Mouse (Mus musculus): ENCODE measurements around the gene Commd2. TPM values are rescaled to one million over a fixed set of nuclear protein-coding genes. Genes with fewer than 3 reads are reported as not detected.
A peak's percentile ranks its signal among the peaks of the same experiment; 100 is the strongest.

The Commd2 gene
- total RNA-seq (2021): 10 to 100 TPM; 11.0 to 12.3 TPM
- long read RNA-seq, experiment 1, transcript Commd2-202 (5 exons, 2,992 nt): major isoform, 14 of 24 reads
- long read RNA-seq, experiment 1, partial matches to known transcripts: 8 of 24 reads
- long read RNA-seq, experiment 1, other reads (novel, unspliced or antisense): 1 of 24 reads
- long read RNA-seq, experiment 2, transcript Commd2-202 (5 exons, 2,992 nt): major isoform, 13 of 18 reads
- long read RNA-seq, experiment 2, partial matches to known transcripts: 2 of 18 reads
- long read RNA-seq, experiment 2, other reads (novel, unspliced or antisense): 1 of 18 reads

- intact Hi-C loops (cut with DNase I; ENCODE audit: low total_unique reads): no loop called here
- peak; percentile 87 for DNase-seq
These were observed at the start of gene Commd2 for GRCm38 (mm10) chr3:57651231-57651864. Gene Commd2, minus strand, starts transcription at chr3:57651715.

GRCm38 (mm10) chr3:57696779-57697178 lies 45.3 kb upstream of the Commd2 start:
- DNase-seq: no peak
- intact Hi-C loops (cut with DNase I; ENCODE audit: low total_unique reads): no loop called here

GRCm38 (mm10) chr3:57696249-57696648 lies 44.7 kb upstream of the Commd2 start:
- DNase-seq: no peak
- intact Hi-C loops (cut with DNase I; ENCODE audit: low total_unique reads): no loop called here

- intact Hi-C loops (cut with DNase I; ENCODE audit: low total_unique reads): no loop called here
- DNase-seq: no peak
These were observed 41.2 kb upstream of the Commd2 start, which contains the start of gene Ankub1 for GRCm38 (mm10) chr3:57692719-57693118. Gene Ankub1, minus strand, starts transcription at chr3:57692799.

GRCm38 (mm10) chr3:57691772-57692171 lies 40.3 kb upstream of the Commd2 start:
- intact Hi-C loops (cut with DNase I; ENCODE audit: low total_unique reads): no loop called here
- DNase-seq: no peak

GRCm38 (mm10) chr3:57677786-57678185 lies 26.3 kb upstream of the Commd2 start:
- DNase-seq: peak; percentile 12
- intact Hi-C loops (cut with DNase I; ENCODE audit: low total_unique reads): no loop called here

- intact Hi-C loops (cut with DNase I; ENCODE audit: low total_unique reads): no loop called here
- no peak for DNase-seq
These were observed 22.6 kb upstream of the Commd2 start for GRCm38 (mm10) chr3:57674075-57674474.

GRCm38 (mm10) chr3:57673586-57673985 lies 22.1 kb upstream of the Commd2 start:
- intact Hi-C loops (cut with DNase I; ENCODE audit: low total_unique reads): no loop called here
- no peak for DNase-seq

GRCm38 (mm10) chr3:57667054-57667723 lies 15.7 kb upstream of the Commd2 start:
- peak; percentile 50 for DNase-seq
- intact Hi-C loops (cut with DNase I; ENCODE audit: low total_unique reads): loop anchor here (5.0 kb wide), 1 partner anchor 150 kb away; no protein-coding TSS in a partner anchor

- no peak for DNase-seq
- intact Hi-C loops (cut with DNase I; ENCODE audit: low total_unique reads): loop anchor here (5.0 kb wide), 1 partner anchor 151 kb away; no protein-coding TSS in a partner anchor
These were observed 14.4 kb upstream of the Commd2 start for GRCm38 (mm10) chr3:57665880-57666279.

GRCm38 (mm10) chr3:57664682-57665081 lies 13.2 kb upstream of the Commd2 start:
- intact Hi-C loops (cut with DNase I; ENCODE audit: low total_unique reads): loop anchor here (5.0 kb wide), 2 partner anchors 153 to 463 kb away; no protein-coding TSS in a partner anchor
- DNase-seq: no peak

GRCm38 (mm10) chr3:57663731-57664130 lies 12.2 kb upstream of the Commd2 start:
- intact Hi-C loops (cut with DNase I; ENCODE audit: low total_unique reads): loop anchor here (5.0 kb wide), 1 partner anchor 464 kb away; no protein-coding TSS in a partner anchor

GRCm38 (mm10) chr3:57658608-57659007 lies 7.1 kb upstream of the Commd2 start:
- DNase-seq: no peak
- intact Hi-C loops (cut with DNase I; ENCODE audit: low total_unique reads): no loop called here

More at GRCm38 (mm10) chr3:57663731-57664130, 12.2 kb upstream of the Commd2 start:
- no peak for DNase-seq

- intact Hi-C loops (cut with DNase I; ENCODE audit: low total_unique reads): no loop called here
- DNase-seq: no peak
These were observed 2.1 kb upstream of the Commd2 start for GRCm38 (mm10) chr3:57653646-57654045.

- intact Hi-C loops (cut with DNase I; ENCODE audit: low total_unique reads): no loop called here
- no peak for DNase-seq
These were observed 970 bp upstream of the Commd2 start for GRCm38 (mm10) chr3:57652485-57652884.

- no peak for DNase-seq
- intact Hi-C loops (cut with DNase I; ENCODE audit: low total_unique reads): no loop called here
These were observed 347 bp upstream of the Commd2 start for GRCm38 (mm10) chr3:57651865-57652259.

- intact Hi-C loops (cut with DNase I; ENCODE audit: low total_unique reads): no loop called here
- no peak for DNase-seq
These were observed 8.3 kb downstream of the Commd2 start for GRCm38 (mm10) chr3:57643191-57643590.

GRCm38 (mm10) chr3:57637596-57637995 lies 13.9 kb downstream of the Commd2 start:
- DNase-seq: no peak
- intact Hi-C loops (cut with DNase I; ENCODE audit: low total_unique reads): no loop called here

- no peak for DNase-seq
- intact Hi-C loops (cut with DNase I; ENCODE audit: low total_unique reads): no loop called here
These were observed 16.6 kb downstream of the Commd2 start for GRCm38 (mm10) chr3:57634763-57635487.
